In the genomic region with DNA sequence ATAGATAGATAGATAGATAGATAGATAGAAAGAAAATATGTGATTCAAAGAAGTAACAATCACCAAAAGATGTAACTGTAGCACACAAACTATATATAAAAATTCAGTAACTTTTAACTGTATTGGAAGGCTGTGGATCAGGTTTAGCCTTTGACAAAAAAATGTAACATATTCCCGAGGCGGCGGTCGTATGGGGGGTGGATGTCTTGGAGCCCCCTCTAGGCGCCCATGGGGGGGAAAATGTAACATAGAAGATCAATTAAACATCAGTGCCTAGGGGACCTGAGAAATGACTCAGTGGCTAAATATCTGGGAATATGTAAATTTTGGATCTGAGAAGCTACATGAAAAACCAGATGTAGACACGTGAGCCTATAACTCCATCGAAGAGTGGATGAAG, we compare ENCODE assay signal across 10 mouse cellular contexts.
A peak's percentile ranks its signal among the peaks of the same experiment; 100 is the strongest.
DNase-seq lines count a peak whose midpoint lies in the region; ATAC-seq lines count a peak whose summit lies in the region.
"Had no signal": no experiment of that assay in that cellular context is flagged by ENCODE, and none has a peak within 500 bp of the region (broad histone marks: within the 10 kb centered on the region; RNA-seq: fewer than 3 reads in every experiment).

No protein-coding gene starts in this region.

- no peak overlapping the region for H3K4me3 ChIP-seq in forebrain, embryonic 12.5 days (replicated peaks)
- H3K4me3 ChIP-seq: heart, embryonic 10.5 days had no signal

- no peak for ATAC-seq in forebrain, embryonic 12.5 days (ENCODE audit: low FRiP score)

- 89% methylated on average over 7 of the region's 7 CpGs for WGBS in forebrain, embryonic 12.5 days

- peak; percentile 11 to 72 for DNase-seq in cerebellum, postnatal 25 days
- DNase-seq in cerebellum, adult 9-11 months, result no peak
- DNase-seq in kidney, postnatal 4 days, result peak; percentile 30 to 47
- DNase-seq in kidney, adult 11 months, result no peak
- peak; percentile 12 to 28 for DNase-seq in B cell, adult 2 months
- DNase-seq in embryo, embryonic 11 days, result peak; percentile 57
- no peak for DNase-seq in layer of hippocampus, postnatal 36 days
- DNase-seq: spleen, adult 18-20 months had no signal

- H3K9me3 ChIP-seq in forebrain, embryonic 12.5 days, result no peaks in the 10 kb centered on the region
- H3K9me3 ChIP-seq: heart, embryonic 10.5 days had no signal

- H3K27ac ChIP-seq in forebrain, embryonic 12.5 days, result no peak overlapping the region
- H3K27ac ChIP-seq: heart, embryonic 10.5 days had no signal

- no peaks in the 10 kb centered on the region; the same call in 1 of the 2 replicates for H3K4me1 ChIP-seq in forebrain, embryonic 12.5 days
- H3K4me1 ChIP-seq: heart, embryonic 10.5 days had no signal

- no peaks in the 10 kb centered on the region for H3K36me3 ChIP-seq in forebrain, embryonic 12.5 days (replicated peaks)
- H3K36me3 ChIP-seq: heart, embryonic 10.5 days had no signal

- no peak overlapping the region for H3K4me2 ChIP-seq in forebrain, embryonic 12.5 days

- no peaks in the 10 kb centered on the region for H3K27me3 ChIP-seq in forebrain, embryonic 12.5 days

- H3K9ac ChIP-seq in forebrain, embryonic 12.5 days, result no peak overlapping the region

Comparison
In these comparisons a context has a peak if more than half of its experiments do, and no peak if none do; other contexts are left out.
1. DNase-seq: peak in cerebellum, postnatal 25 days (2 of 2), kidney, postnatal 4 days (2 of 2), B cell, adult 2 months (2 of 2) and embryo, embryonic 11 days (single experiment); none in cerebellum, adult 9-11 months (single experiment), kidney, adult 11 months (single experiment) and layer of hippocampus, postnatal 36 days (0 of 2).